In the genomic region with DNA sequence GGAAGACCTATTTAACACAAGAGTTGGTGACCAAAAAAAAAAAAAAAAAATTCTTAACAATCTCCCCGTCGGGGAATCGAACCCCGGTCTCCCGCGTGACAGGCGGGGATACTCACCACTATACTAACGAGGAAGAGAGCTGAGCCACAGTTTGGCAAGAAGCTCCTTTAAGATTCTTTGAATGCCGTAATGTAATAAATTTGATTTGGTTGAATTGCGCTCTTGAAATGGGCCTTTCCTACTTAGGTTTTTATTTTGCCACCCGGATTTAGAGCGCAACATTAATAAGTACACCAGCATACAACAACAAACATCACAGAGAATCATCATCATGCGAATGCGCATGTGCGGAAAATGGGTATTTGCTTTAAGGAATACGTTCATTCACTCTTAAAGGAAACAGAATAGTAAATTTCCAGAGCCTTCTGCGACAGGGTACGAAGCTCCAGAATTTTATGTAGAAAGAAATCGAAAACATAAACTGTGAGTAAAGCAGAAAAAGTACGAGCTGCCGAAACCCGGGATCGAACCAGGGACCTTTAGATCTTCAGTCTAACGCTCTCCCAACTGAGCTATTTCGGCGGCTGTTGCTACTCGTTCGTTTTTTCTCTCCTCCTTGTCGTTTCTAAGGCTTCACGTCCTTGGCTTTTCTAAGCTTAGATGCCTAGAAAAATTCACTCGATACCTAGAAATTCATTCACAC, we compare ENCODE assay signal across 8 mouse cellular contexts. TPM values are rescaled to one million over a fixed set of nuclear protein-coding genes. Genes with fewer than 3 reads are reported as not detected.
DNase-seq lines count a peak whose midpoint lies in the region; ATAC-seq lines count a peak whose summit lies in the region.

No protein-coding gene starts in this region.

- H3K36me3 ChIP-seq in hindbrain, embryonic 12.5 days, result no peaks in the 10 kb centered on the region

- H3K4me3 ChIP-seq in hindbrain, embryonic 12.5 days, result peak overlapping the region; percentile 56

- peak overlapping the region; percentile 69 for H3K4me2 ChIP-seq in hindbrain, embryonic 12.5 days (replicated peaks)

- DNase-seq in Muller cell, postnatal 12 days (ENCODE audit: inconsistent ontology term), result peak; percentile 88
- DNase-seq in cerebellum, adult 9-11 months, result peak; percentile 85
- DNase-seq in frontal cortex, postnatal 10 days (ENCODE audit: low spot score in 2 of 2), result peak; percentile 68 to 86
- peak; percentile 92 to 93 for DNase-seq in layer of hippocampus, postnatal 10 days (ENCODE audit: low spot score in 2 of 2)
- DNase-seq in lung, postnatal 10 days, result peak; percentile 90
- peak; percentile 80 for DNase-seq in ovary, postnatal 36 days (ENCODE audit: low spot score)
- DNase-seq in thymus, postnatal 25 days, result peak; percentile 87

- H3K4me1 ChIP-seq in hindbrain, embryonic 12.5 days, result peaks cover 12% of the 10 kb centered on the region

- peak overlapping the region; percentile 92 for H3K27ac ChIP-seq in hindbrain, embryonic 12.5 days

- no peaks in the 10 kb centered on the region for H3K9me3 ChIP-seq in hindbrain, embryonic 12.5 days (replicated peaks)

- peak; percentile 57 for ATAC-seq in hindbrain, embryonic 12.5 days (ENCODE audit: low FRiP score)

- peak overlapping the region; percentile 60 for H3K9ac ChIP-seq in hindbrain, embryonic 12.5 days

- H3K27me3 ChIP-seq in hindbrain, embryonic 12.5 days, result peaks cover 8% of the 10 kb centered on the region; the same call in 1 of the 2 replicates

- WGBS in hindbrain, embryonic 12.5 days, result under 1% methylated on average over 31 of the region's 31 CpGs

RNA-seq across cellular contexts. Expression of gene Ubc, which starts 15.7 kb away (rescaled TPM):
- polyA plus RNA-seq in hindbrain, embryonic 12.5 days (2016; fragmentation: Nextera tagmentation; extraction: Ambion mirVana), result 1,117 and 1,167 TPM in 2 replicates
- 100 to 1,000 TPM; 760 to 831 TPM for total RNA-seq in layer of hippocampus, postnatal 10 days (2021)

RNA-seq across cellular contexts. Expression of gene Gm10382, which starts 16.6 kb away (rescaled TPM):
- polyA plus RNA-seq in hindbrain, embryonic 12.5 days (2016; fragmentation: Nextera tagmentation; extraction: Ambion mirVana), result 0.58 and 0.82 TPM in 2 replicates
- total RNA-seq in layer of hippocampus, postnatal 10 days (2021), result under 1 TPM in 1 of 2 experiments, not detected in 1; 0.27 TPM

RNA-seq across cellular contexts. Expression of gene Dhx37, which starts 28.2 kb away (rescaled TPM):
- 16.7 and 18.0 TPM in 2 replicates for polyA plus RNA-seq in hindbrain, embryonic 12.5 days (2016; fragmentation: Nextera tagmentation; extraction: Ambion mirVana)
- 10 to 100 TPM; 13.3 TPM for total RNA-seq in layer of hippocampus, postnatal 10 days (2021)

RNA-seq across cellular contexts. Expression of gene Bri3bp, which starts 35.7 kb away (rescaled TPM):
- 38.1 and 39.9 TPM in 2 replicates for polyA plus RNA-seq in hindbrain, embryonic 12.5 days (2016; fragmentation: Nextera tagmentation; extraction: Ambion mirVana)
- total RNA-seq in layer of hippocampus, postnatal 10 days (2021), result 10 to 100 TPM; 82.6 to 87.9 TPM

Comparison
In these comparisons a context has a peak if more than half of its experiments do, and no peak if none do; other contexts are left out.
1. Peak in every context shown above with its lines: DNase-seq, ATAC-seq, H3K4me3 ChIP-seq and H3K27ac ChIP-seq.